Mouse (Mus musculus): ENCODE results near the gene Olfr355. TPM values are rescaled to one million over a fixed set of nuclear protein-coding genes. Genes with fewer than 3 reads are reported as not detected.

Gene Olfr355
- polyA plus RNA-seq (2014; fragmentation: Illumina TruSeq; extraction: RNeasy Lipid Tissue Mini Kit (QIAGEN cat#74804); ENCODE audit: low read depth, low replicate concordance), result not detected

DNA sequence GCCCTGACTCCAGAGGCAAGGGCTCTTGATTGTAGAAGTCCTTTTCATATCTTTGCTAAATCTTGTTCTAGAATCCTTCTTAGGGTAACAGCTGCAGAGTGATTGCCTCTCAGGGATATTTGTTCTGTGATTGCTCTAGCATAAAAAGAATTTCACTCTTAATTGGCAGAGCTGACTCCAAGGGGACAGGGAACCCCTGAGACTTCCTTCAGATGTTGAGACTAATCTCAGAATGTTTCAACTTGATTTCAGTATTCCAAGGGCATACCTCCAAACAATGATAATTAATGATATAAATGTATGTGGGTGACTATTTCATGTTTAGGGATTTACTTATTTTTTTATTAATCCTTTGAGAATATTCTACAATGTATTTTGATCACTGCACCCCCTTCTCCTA is at the start of gene Olfr355:
Gene Olfr355 (minus strand): TSS at position 101 of the 400 bp plus-strand sequence.

DNA sequence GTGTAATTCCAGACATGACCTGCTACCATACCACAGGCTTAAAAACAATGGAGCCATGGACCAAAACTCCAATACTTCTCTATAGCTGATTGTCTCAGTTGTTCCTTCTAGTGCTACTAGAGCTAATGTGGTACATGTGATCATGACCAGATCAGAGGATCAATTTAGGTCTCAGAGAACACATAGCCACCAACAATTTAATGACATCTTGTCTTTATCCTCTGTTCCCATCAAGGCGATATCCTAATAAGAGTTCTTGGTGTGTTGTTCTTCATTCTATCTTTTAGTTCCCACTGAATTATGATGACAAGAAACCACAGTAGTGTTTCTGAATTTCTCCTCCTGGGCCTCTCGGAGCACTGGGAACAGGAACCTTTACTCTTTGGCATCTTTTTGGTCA is 8.1 kb upstream of the Olfr355 start, which contains the start of gene Olfr356:
Gene Olfr356 (plus strand): TSS at position 301 of the 400 bp plus-strand sequence.

DNA sequence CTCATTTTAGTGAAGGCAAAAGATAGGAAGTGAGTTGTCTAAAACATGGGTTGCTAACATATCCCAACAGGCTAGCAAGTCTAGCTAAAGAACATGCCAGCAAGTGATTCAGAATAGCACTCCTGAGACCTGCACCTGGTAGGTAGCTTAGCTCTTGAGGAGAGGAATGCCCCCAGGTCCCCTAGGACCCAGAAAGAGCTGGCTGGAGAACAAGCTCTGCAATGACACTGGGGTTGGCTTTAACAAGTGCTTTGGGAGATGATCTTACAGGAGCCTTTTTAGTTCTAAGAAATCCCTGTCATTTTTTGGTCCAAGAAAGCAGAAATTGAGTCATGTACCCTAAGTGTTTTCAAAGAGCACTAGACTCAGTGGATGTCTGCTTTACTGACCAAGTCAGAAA is 23.3 kb downstream of the Olfr355 start, which contains the start of gene Olfr354:
Gene Olfr354 (plus strand): TSS at position 301 of the 400 bp plus-strand sequence.

GRCm38 (mm10) chr2:36892836-36893235 is 35.9 kb downstream of the Olfr355 start, which contains the start of gene Olfr353:
Gene Olfr353 (minus strand): TSS chr2:36892936.

Other genes starting within 250 kb of the Olfr355 start
- not detected for gene Olfr346, start 243.1 kb downstream of the Olfr355 start, polyA plus RNA-seq (2014; fragmentation: Illumina TruSeq; extraction: RNeasy Lipid Tissue Mini Kit (QIAGEN cat#74804); ENCODE audit: low read depth, low replicate concordance)
- gene Olfr347, start 197.0 kb downstream of the Olfr355 start, polyA plus RNA-seq (2014; fragmentation: Illumina TruSeq; extraction: RNeasy Lipid Tissue Mini Kit (QIAGEN cat#74804); ENCODE audit: low read depth, low replicate concordance), result not detected
- gene Olfr348, start 144.6 kb downstream of the Olfr355 start, polyA plus RNA-seq (2014; fragmentation: Illumina TruSeq; extraction: RNeasy Lipid Tissue Mini Kit (QIAGEN cat#74804); ENCODE audit: low read depth, low replicate concordance), result not detected
- gene Olfr50, start 138.4 kb downstream of the Olfr355 start, polyA plus RNA-seq (2014; fragmentation: Illumina TruSeq; extraction: RNeasy Lipid Tissue Mini Kit (QIAGEN cat#74804); ENCODE audit: low read depth, low replicate concordance), result not detected
- gene Olfr3, start 111.9 kb downstream of the Olfr355 start, polyA plus RNA-seq (2014; fragmentation: Illumina TruSeq; extraction: RNeasy Lipid Tissue Mini Kit (QIAGEN cat#74804); ENCODE audit: low read depth, low replicate concordance), result not detected
- gene Olfr350, start 82.6 kb downstream of the Olfr355 start, polyA plus RNA-seq (2014; fragmentation: Illumina TruSeq; extraction: RNeasy Lipid Tissue Mini Kit (QIAGEN cat#74804); ENCODE audit: low read depth, low replicate concordance), result not detected
- not detected for gene Olfr351, start 66.2 kb downstream of the Olfr355 start, polyA plus RNA-seq (2014; fragmentation: Illumina TruSeq; extraction: RNeasy Lipid Tissue Mini Kit (QIAGEN cat#74804); ENCODE audit: low read depth, low replicate concordance)
- not detected for gene Olfr352, start 60.4 kb downstream of the Olfr355 start, polyA plus RNA-seq (2014; fragmentation: Illumina TruSeq; extraction: RNeasy Lipid Tissue Mini Kit (QIAGEN cat#74804); ENCODE audit: low read depth, low replicate concordance)
- gene Olfr353, start 36.0 kb downstream of the Olfr355 start, polyA plus RNA-seq (2014; fragmentation: Illumina TruSeq; extraction: RNeasy Lipid Tissue Mini Kit (QIAGEN cat#74804); ENCODE audit: low read depth, low replicate concordance), result not detected
- not detected for gene Olfr354, start 23.2 kb downstream of the Olfr355 start, polyA plus RNA-seq (2014; fragmentation: Illumina TruSeq; extraction: RNeasy Lipid Tissue Mini Kit (QIAGEN cat#74804); ENCODE audit: low read depth, low replicate concordance)
- not detected for gene Olfr356, start 8.2 kb upstream of the Olfr355 start, polyA plus RNA-seq (2014; fragmentation: Illumina TruSeq; extraction: RNeasy Lipid Tissue Mini Kit (QIAGEN cat#74804); ENCODE audit: low read depth, low replicate concordance)
- not detected for gene Olfr357, start 64.9 kb upstream of the Olfr355 start, polyA plus RNA-seq (2014; fragmentation: Illumina TruSeq; extraction: RNeasy Lipid Tissue Mini Kit (QIAGEN cat#74804); ENCODE audit: low read depth, low replicate concordance)
- gene Olfr358, start 80.4 kb upstream of the Olfr355 start, polyA plus RNA-seq (2014; fragmentation: Illumina TruSeq; extraction: RNeasy Lipid Tissue Mini Kit (QIAGEN cat#74804); ENCODE audit: low read depth, low replicate concordance), result not detected
- not detected for gene Olfr360, start 136.8 kb upstream of the Olfr355 start, polyA plus RNA-seq (2014; fragmentation: Illumina TruSeq; extraction: RNeasy Lipid Tissue Mini Kit (QIAGEN cat#74804); ENCODE audit: low read depth, low replicate concordance)
- not detected for gene Olfr361, start 160.4 kb upstream of the Olfr355 start, polyA plus RNA-seq (2014; fragmentation: Illumina TruSeq; extraction: RNeasy Lipid Tissue Mini Kit (QIAGEN cat#74804); ENCODE audit: low read depth, low replicate concordance)
- not detected for gene Olfr362, start 189.0 kb upstream of the Olfr355 start, polyA plus RNA-seq (2014; fragmentation: Illumina TruSeq; extraction: RNeasy Lipid Tissue Mini Kit (QIAGEN cat#74804); ENCODE audit: low read depth, low replicate concordance)
- not detected for gene Olfr364-ps1, start 210.4 kb upstream of the Olfr355 start, polyA plus RNA-seq (2014; fragmentation: Illumina TruSeq; extraction: RNeasy Lipid Tissue Mini Kit (QIAGEN cat#74804); ENCODE audit: low read depth, low replicate concordance)

Data from sigmoid colon, adult 10 weeks (tissue).